Mouse (Mus musculus) adrenal gland (tissue): ENCODE measurements around the gene Nexmif.
"Not testable (repeated sequence)": the region's sequence is repeated elsewhere in the genome, so short reads cannot be mapped to it uniquely, and the experiment has no call there.

Source experiments
- intact Hi-C: fragments of 180-260 bp; cut with DNase I; formaldehyde crosslinking; loops from one replicate; pipeline ENCODE4 v1.15.1; 2025
- long read RNA-seq, 2 experiments: library from polyadenylated mRNA; unstranded; transcript quantifications; one replicate each; pipeline ENCODE4 v2.0.0; 2020; ENCODE audit warnings: borderline replicate concordance in 1 of 2; ENCODE audit not compliant: insufficient replicate concordance in 1 of 2
- microRNA-seq, 2 experiments: library from miRNA; unstranded; fragments of <30 nt; microRNA quantifications; one replicate each; pipeline ENCODE4; 2019

Nexmif gene
- long read RNA-seq, experiment 1, full-length matches to known transcripts = 5 of 5 reads
- long read RNA-seq, experiment 1, partial matches to known transcripts = 0 of 5 reads
- long read RNA-seq, experiment 1, other reads (novel, unspliced or antisense) = 0 of 5 reads
- long read RNA-seq, experiment 2, full-length matches to known transcripts = 4 of 10 reads
- long read RNA-seq, experiment 2, partial matches to known transcripts = 0 of 10 reads
- long read RNA-seq, experiment 2, other reads (novel, unspliced or antisense) = 6 of 10 reads

DNA sequence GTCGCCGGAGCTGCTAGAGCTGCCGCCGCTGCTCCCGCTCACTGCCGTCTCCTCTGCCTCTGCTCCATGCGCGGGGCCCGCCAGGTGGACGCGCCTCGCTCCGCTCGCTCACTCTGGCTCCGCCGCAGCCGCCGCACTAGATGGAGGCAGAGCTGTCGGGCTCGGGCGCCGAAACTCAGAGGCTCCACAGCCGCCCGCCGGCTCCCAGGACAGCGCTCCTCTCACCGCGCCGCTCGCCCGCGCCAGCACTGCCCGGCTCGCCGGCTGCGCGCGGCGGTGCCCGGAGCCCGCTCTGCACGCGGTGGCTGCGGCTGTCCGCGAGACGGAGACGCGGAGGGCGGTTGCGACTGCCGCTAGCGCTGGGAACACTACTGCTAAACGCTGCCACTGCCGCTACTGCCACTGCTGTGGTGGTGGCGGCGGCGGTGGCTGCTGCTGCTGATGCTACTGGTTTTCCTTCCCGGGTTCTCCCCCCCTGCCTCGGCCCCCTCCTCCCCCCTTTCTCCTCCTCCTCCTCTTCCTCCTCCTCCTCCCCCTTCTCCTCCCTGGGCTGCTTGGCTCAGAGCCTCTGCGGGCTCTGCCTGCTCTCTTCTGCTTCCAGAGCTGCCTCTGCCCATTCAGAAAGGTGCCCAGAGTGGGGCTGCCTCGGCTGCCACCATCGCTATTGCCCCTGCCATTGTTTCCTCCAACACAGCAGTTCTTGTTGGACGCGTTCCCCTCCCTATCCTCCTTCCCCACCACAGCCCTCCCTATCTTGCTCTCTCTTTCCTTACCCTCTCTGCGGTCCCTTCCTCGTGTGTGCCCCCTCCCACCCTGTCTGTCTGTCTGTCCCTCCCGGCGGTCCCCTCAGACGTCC lies at the start of gene Nexmif:
Gene Nexmif, minus strand, starts transcription at position 450 of the 856 bp plus-strand sequence.
- intact Hi-C loops = no loop called here

DNA sequence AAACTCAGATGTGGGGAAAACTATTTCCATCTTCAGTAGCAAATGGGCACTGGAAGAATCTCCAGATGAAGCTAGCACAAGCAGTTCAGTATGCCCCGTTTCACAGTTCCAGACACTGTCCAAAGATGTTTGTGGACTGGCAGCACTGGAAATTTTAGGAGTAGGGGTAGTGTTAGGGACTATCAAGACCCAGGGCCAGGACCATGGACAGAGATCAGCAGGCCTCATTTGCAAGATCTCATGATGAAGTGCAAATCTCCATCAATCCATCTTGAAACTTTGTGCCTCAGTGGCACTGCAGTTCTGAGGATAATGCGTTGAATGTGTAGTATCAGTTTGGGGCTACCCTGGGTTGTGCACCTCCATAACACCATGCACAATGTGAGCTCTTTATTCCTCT lies 7.7 kb upstream of the Nexmif start:
- intact Hi-C loops = no loop called here

DNA sequence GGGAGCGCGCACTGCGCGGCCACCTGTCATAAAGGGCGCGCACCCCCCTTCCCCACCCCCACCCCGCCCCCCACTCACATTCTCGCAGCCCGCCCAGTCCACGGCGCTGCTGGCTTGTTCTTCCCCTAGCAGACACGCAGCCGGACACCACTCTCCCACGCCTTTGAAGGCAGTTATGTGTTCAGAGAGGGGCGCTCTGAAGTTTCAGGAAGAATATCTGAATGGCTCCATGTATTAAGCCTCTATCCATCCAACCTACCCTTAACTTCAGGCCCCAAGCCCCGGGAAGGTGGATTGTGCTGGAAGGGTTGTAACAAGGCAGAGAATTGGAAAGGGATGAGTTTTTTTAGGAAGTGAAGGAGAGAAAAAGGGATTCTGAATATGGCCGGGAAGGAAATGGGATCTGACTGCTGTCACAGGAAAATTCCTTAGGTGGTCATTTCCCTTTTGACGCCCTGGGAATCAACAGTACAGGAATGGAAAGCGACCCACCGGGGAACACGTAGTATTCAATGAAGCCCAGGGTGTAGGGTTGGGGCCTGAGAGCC lies 681 bp upstream of the Nexmif start:
- intact Hi-C loops = no loop called here

DNA sequence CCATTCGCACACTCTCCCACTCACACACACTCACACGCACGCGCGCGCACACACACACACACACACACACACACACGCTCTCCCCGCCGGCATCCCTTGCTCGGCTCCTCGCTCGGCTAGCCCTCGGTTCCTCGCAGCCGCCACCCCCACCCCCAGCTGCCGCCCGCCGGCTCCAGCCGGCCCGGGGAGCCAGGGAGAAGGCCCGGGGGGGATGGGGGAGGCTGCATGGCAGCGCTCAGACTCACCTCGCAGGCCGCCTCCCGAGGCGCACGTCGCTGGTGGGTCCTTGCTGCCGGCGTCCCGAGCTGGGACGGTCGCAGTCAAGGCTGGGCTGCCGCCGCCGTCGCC lies 623 bp downstream of the Nexmif start:
- intact Hi-C loops = no loop called here

- intact Hi-C loops = no loop called here
These were observed 1.2 kb downstream of the Nexmif start for GRCm38 (mm10) chrX:104199611-104200387.

DNA sequence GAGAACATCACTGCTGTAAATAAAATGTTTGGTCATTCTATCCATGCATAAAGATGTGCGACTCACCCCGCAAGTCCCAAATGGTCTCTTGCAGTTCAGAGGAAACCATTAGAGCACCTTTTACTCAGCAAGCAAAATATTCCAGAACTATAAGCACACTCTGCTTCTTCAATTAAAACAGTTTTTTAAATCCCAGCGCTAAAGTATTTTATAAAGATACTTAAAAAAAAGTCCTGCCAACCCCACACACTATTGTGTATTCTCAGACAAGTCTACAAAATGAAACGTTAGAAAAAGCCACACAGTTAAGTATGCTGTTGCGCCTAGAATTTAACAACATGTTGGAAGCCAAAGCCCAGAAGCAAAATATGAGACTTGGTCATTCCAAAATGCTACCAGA lies 1.9 kb downstream of the Nexmif start:
- intact Hi-C loops = no loop called here

- intact Hi-C loops = no loop called here
These were observed 4.4 kb downstream of the Nexmif start for GRCm38 (mm10) chrX:104196561-104196960.

DNA sequence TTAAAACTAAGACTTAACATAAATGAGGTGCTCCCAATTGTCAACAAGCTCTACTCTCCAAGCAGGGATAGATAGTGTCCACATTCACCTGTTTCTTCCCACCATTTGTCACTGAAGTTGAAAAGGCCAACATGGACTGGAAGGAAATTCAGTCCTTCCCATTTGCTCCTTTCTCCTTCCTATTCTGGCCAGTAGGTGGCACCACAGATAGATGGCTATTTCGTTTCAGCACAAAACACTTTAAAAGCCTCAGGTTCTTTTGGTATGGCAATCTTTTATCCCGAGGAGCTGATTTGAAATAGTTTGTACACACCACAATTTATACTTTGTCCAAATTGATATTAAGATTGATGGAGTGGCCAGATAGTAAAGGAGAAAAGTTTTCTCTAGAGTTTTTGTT lies 21.7 kb downstream of the Nexmif start:
- intact Hi-C loops = loop anchor here (10.0 kb wide), 1 partner anchor 826 kb away; no protein-coding TSS in a partner anchor

DNA sequence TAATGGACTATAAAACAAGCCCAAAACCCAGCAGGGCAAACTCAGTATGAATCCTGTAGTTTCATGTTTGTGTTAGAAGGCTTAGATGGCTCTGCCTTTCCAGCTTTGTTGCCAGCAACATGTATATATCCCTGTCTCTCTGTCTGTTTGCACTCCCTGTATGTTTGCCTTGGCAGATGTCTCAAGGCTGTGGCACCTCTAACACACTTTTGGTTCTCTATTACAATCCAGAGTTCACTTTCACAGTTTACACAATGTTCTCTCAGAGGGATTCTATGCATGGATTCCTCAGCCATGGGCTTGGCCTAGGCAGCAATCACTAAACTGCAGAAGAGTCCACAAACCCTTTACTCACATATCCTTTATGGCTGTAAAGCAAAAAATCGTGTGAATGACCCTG lies 50.9 kb downstream of the Nexmif start:
- intact Hi-C loops = no loop called here

DNA sequence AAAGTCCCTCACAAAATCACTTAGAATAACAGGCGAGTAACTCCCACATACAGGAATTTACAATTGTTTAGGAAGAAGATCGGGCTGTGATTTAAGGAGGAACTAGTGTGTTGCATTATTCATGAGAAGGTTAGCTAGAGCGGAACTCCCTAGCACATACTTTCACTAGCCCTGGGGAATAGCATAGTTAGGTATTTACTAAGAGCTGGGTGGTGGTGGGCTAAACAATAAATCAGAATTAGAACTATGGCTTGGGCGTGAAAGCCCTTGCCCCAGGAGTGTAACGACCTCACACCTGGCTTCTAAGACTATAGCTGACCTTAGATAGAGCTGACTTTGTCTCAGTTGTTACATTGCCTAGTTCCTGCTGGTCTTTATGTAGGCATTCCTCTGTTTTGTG lies 85.7 kb downstream of the Nexmif start:
- intact Hi-C loops = not testable (repeated sequence)

GRCm38 (mm10) chrX:104114596-104114995 lies 86.4 kb downstream of the Nexmif start:
- intact Hi-C loops = no loop called here

- intact Hi-C loops = no loop called here
These were observed 146.1 kb downstream of the Nexmif start for GRCm38 (mm10) chrX:104054848-104055247.

DNA sequence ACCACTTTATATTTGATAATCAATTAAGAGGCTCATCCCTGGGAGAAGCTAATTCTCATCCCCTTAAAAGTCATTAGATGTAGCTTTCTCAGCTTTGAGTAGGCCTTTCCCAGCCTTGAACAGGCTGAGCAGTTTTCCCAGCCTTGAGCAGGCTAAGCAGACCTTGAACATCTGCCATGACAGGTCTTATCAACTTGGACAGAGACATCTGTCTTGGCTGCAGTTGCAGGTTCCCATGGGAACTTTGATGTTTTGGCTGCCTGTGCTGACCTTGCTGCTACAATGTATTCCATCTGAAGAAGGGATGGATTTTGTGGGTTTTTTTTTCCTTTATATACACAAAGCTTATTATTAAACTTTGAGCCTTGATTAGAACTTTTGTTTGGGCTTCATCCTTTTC lies 160.7 kb downstream of the Nexmif start:
- intact Hi-C loops = no loop called here

DNA sequence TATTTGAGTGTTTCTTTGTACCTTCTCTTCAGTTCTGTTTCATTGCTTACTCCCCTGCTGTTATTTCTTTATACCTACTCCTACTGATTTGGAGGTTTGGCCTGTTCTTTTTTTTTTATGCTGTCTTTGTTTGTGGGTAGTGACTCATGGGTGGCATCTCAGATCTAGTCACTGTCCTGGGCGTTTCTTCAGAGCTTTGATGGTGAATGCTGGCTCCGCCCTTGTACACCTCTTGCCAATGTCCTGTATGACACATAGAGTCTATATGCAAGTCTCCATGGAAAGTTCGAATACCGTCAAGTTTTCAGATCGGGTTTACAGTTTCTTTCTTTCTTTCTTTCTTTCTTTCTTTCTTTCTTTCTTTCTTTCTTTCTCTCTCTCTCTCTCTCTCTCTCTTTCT lies 167.1 kb downstream of the Nexmif start:
- intact Hi-C loops = no loop called here

- intact Hi-C loops = no loop called here
These were observed 168.2 kb downstream of the Nexmif start for GRCm38 (mm10) chrX:104032756-104033155.

Small RNAs within 50 kb of the gene (microRNA-seq; reads per million reads assigned to microRNA genes)
- gene Gm24993 (0 reads per million in 2 experiments), gene Mir672 (657 to 705 reads per million in 2 experiments)
